Mouse (Mus musculus) neural tube, embryonic 11.5 days (tissue): ENCODE results near the gene Rcn3. TPM values are rescaled to one million over a fixed set of nuclear protein-coding genes. Genes with fewer than 3 reads are reported as not detected.

Source experiments
- ATAC-seq: fragments of 200-750 bp; cut with Nextera tagmentation; 2 replicates; pipeline ENCODE4 v1.8.0; 2017; ENCODE audit warnings: moderate number of reproducible peaks, mild to moderate bottlenecking, moderate TSS enrichment, moderate library complexity; ENCODE audit not compliant: insufficient read depth, low FRiP score, low TSS enrichment
- DNase-seq: peaks from one replicate; pipeline ENCODE4 v3.0.0-alpha.2; 2015; ENCODE audit warnings: low spot score
- H3K27ac ChIP-seq: fragments of 300-500 bp; sonication (generic); 2 replicates; pipeline ENCODE4 v1.5.1; 2014; ENCODE audit warnings: low read depth, mild to moderate bottlenecking, low read length
- H3K27me3 ChIP-seq: fragments of 300-500 bp; sonication (generic); 2 replicates; pipeline ENCODE4 v1.6.1; 2014; ENCODE audit warnings: mild to moderate bottlenecking, low read length, mixed read lengths; ENCODE audit not compliant: control insufficient read depth, insufficient read depth
- H3K36me3 ChIP-seq: fragments of 300-500 bp; sonication (generic); 2 replicates; pipeline ENCODE4 v1.6.1; 2014; ENCODE audit warnings: mild to moderate bottlenecking, low read length, moderate library complexity, mixed read lengths; ENCODE audit not compliant: control insufficient read depth, insufficient read depth
- H3K4me1 ChIP-seq: fragments of 300-500 bp; sonication (generic); 2 replicates; pipeline ENCODE4 v1.6.1; 2014; ENCODE audit warnings: low read length, mixed read lengths; ENCODE audit not compliant: control insufficient read depth, insufficient read depth
- H3K4me2 ChIP-seq: fragments of 300-500 bp; sonication (generic); 2 replicates; pipeline ENCODE4 v1.6.1; 2014; ENCODE audit warnings: low read depth, mild to moderate bottlenecking, moderate library complexity
- H3K4me3 ChIP-seq: fragments of 300-500 bp; sonication (generic); 2 replicates; pipeline ENCODE4 v1.5.1; 2014; ENCODE audit warnings: low read depth, low read length
- H3K9ac ChIP-seq: fragments of 300-500 bp; sonication (generic); 2 replicates; pipeline ENCODE4 v1.6.1; 2014; ENCODE audit warnings: mild to moderate bottlenecking, low read length
- H3K9me3 ChIP-seq: fragments of 300-500 bp; sonication (generic); 2 replicates; pipeline ENCODE4 v1.6.1; 2016; ENCODE audit warnings: low read length; ENCODE audit not compliant: control insufficient read depth
- WGBS: fragments of 180-500 bp; shearing (Covaris S2); extraction: QIAGEN DNeasy Blood & Tissue Kit; methylation state at CpG from one replicate; pipeline ENCODE4 v1.1.7; 2014; 5-methylcytosine and 5-hydroxymethylcytosine counted together
- polyA plus RNA-seq: library from polyadenylated mRNA; unstranded; fragments of >200 nt; fragmentation: Nextera tagmentation; extraction: Ambion mirVana; gene quantifications from 2 replicates; pipeline ENCODE4 v1.2.1, GENCODE M21; 2014

The Rcn3 gene
- polyA plus RNA-seq, 1 experiment from 2014 or later = 142 TPM

DNA sequence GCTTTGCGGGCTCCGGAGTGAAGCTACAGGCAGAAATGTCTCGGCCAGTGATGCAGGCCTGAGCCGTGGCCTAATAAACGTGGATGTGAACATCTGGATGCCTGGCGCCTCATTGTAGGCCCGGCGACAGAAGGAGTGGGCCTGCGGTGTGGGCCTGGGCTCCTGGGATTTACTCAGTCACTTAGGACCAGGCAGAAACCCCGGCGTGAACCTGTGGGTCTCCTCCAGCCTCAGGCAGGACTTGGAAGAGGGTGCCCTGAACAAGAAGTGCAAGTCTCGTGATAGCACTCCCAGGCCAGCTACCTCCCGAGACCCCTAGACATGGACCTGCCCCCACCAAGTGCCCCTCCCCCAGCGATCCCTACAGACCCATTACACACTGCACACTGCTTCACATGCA, 14.7 kb downstream of the Rcn3 start:
- Histone ChIP-seq H3K27me3 (no peaks in the 10 kb centered on the region), H3K4me2 (no peak overlapping the region), H3K27ac (no peak overlapping the region), H3K4me3 (no peak overlapping the region), H3K36me3 (no peaks in the 10 kb centered on the region; the same call in 1 of the 2 replicates), H3K9ac (no peak overlapping the region), H3K9me3 (no peaks in the 10 kb centered on the region), H3K4me1 (no peaks in the 10 kb centered on the region)
- DNase-seq = no peak
- 86% methylated on average over 14 of the region's 14 CpGs for WGBS
- ATAC-seq = no peak

- Histone ChIP-seq H3K27me3 (no peaks in the 10 kb centered on the region), H3K27ac (no peak overlapping the region), H3K36me3 (no peaks in the 10 kb centered on the region; the same call in 1 of the 2 replicates), H3K4me2 (no peak overlapping the region), H3K4me1 (no peaks in the 10 kb centered on the region), H3K9me3 (no peaks in the 10 kb centered on the region), H3K4me3 (no peak overlapping the region), H3K9ac (no peak overlapping the region)
- WGBS = 91% methylated on average over 30 of the region's 30 CpGs
- ATAC-seq = no peak
- no peak for DNase-seq
These were observed 15.5 kb downstream of the Rcn3 start for GRCm38 (mm10) chr7:45076501-45076900.

- H3K36me3 ChIP-seq = no peaks in the 10 kb centered on the region; the same call in 1 of the 2 replicates
- no peaks in the 10 kb centered on the region for H3K9me3 ChIP-seq
- H3K27ac ChIP-seq = no peak overlapping the region
- WGBS = 93% methylated on average over 4 of the region's 4 CpGs
- no peak overlapping the region for H3K4me2 ChIP-seq
- no peak overlapping the region for H3K4me3 ChIP-seq
- no peaks in the 10 kb centered on the region for H3K27me3 ChIP-seq
- ATAC-seq (no peak), DNase-seq (no peak)
- no peaks in the 10 kb centered on the region for H3K4me1 ChIP-seq
- H3K9ac ChIP-seq = no peak overlapping the region
These were observed 16.6 kb downstream of the Rcn3 start for GRCm38 (mm10) chr7:45075405-45075804.

- H3K27ac ChIP-seq = no peak overlapping the region
- no peak overlapping the region for H3K9ac ChIP-seq
- no peak overlapping the region for H3K4me3 ChIP-seq
- no peaks in the 10 kb centered on the region for H3K9me3 ChIP-seq
- H3K36me3 ChIP-seq = no peaks in the 10 kb centered on the region; the same call in 1 of the 2 replicates
- H3K4me2 ChIP-seq = no peak overlapping the region
- 88% methylated on average over 12 of the region's 12 CpGs for WGBS
- no peaks in the 10 kb centered on the region for H3K4me1 ChIP-seq
- no peaks in the 10 kb centered on the region for H3K27me3 ChIP-seq
- ATAC-seq (no peak), DNase-seq (no peak)
These were observed 18.1 kb downstream of the Rcn3 start for GRCm38 (mm10) chr7:45073949-45074348.

- Histone ChIP-seq H3K9me3 (no peaks in the 10 kb centered on the region), H3K27me3 (no peaks in the 10 kb centered on the region), H3K4me1 (no peaks in the 10 kb centered on the region), H3K9ac (no peak overlapping the region), H3K4me2 (no peak overlapping the region), H3K27ac (no peak overlapping the region), H3K36me3 (no peaks in the 10 kb centered on the region; the same call in 1 of the 2 replicates), H3K4me3 (no peak overlapping the region)
- ATAC-seq (no peak), DNase-seq (no peak)
- WGBS = 81% methylated on average over 7 of the region's 7 CpGs
These were observed 18.8 kb downstream of the Rcn3 start for GRCm38 (mm10) chr7:45073171-45073707.

GRCm38 (mm10) chr7:45072230-45072629, 19.8 kb downstream of the Rcn3 start:
- Histone ChIP-seq H3K4me2 (no peak overlapping the region), H3K27ac (no peak overlapping the region), H3K4me1 (no peaks in the 10 kb centered on the region), H3K36me3 (no peaks in the 10 kb centered on the region; the same call in 1 of the 2 replicates), H3K9ac (no peak overlapping the region), H3K4me3 (no peak overlapping the region), H3K27me3 (no peaks in the 10 kb centered on the region), H3K9me3 (no peaks in the 10 kb centered on the region; the same call in 1 of the 2 replicates)
- ATAC-seq (no peak), DNase-seq (no peak)
- WGBS = 88% methylated on average over 2 of the region's 2 CpGs

GRCm38 (mm10) chr7:45069671-45070070, 22.4 kb downstream of the Rcn3 start:
- no peak overlapping the region for H3K4me3 ChIP-seq
- H3K4me1 ChIP-seq = no peaks in the 10 kb centered on the region
- no peaks in the 10 kb centered on the region; the same call in 1 of the 2 replicates for H3K9me3 ChIP-seq
- H3K36me3 ChIP-seq = no peaks in the 10 kb centered on the region
- WGBS = 97% methylated on average over 2 of the region's 2 CpGs
- DNase-seq (no peak), ATAC-seq (no peak)
- no peak overlapping the region for H3K27ac ChIP-seq
- no peak overlapping the region for H3K9ac ChIP-seq
- H3K27me3 ChIP-seq = no peaks in the 10 kb centered on the region
- no peak overlapping the region for H3K4me2 ChIP-seq

- H3K9me3 ChIP-seq = no peaks in the 10 kb centered on the region; the same call in 1 of the 2 replicates
- no peaks in the 10 kb centered on the region for H3K36me3 ChIP-seq
- no peaks in the 10 kb centered on the region for H3K27me3 ChIP-seq
- H3K4me2 ChIP-seq = no peak overlapping the region
- H3K4me3 ChIP-seq = no peak overlapping the region
- 28% methylated on average over 5 of the region's 5 CpGs for WGBS
- H3K9ac ChIP-seq = no peak overlapping the region
- DNase-seq (peak; percentile 54), ATAC-seq (no peak)
- H3K4me1 ChIP-seq = 0 out of 2 replicates have a peak, but pooled peaks cover 4% of the 10 kb centered on the region
- H3K27ac ChIP-seq = no peak overlapping the region
These were observed 24.1 kb downstream of the Rcn3 start for GRCm38 (mm10) chr7:45068000-45068318.

DNA sequence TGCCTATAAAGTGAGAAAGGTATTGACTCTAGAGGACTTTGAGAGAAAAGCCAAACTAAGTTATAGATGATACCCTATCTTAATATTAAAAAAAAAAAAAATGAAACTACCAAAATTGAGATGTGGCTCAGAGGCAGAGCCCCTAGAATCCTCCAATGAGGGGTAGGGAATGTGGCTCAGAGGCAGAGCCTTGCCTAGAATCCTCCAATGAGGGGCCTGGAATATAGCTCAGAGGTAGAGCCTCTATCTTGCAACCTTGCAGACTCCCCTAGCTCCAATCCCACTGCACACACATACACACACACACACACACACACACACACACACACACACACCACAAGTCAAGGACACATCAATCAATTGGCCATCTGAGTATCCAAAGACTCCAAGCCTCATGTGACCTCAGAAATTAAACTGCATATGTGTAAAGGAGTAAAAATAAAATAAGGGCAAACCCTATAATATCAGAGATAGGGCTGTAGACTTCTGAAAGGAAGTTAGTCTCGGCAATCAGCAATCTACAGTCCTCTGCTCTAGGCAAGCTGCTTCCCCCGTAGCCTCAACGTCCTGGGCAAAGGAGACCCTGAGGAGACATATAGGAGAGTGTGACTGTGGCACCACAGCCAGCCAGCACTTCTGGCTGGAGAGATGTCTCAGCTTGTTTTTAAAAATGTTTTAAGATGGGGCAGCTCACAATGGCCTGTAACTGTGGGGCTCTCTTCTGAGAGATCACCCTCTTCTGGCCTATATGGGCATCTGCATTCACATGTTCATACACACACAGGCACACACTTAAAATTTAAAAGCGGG, 24.6 kb downstream of the Rcn3 start:
- DNase-seq (no peak), ATAC-seq (no peak)
- no peak overlapping the region for H3K27ac ChIP-seq
- H3K9me3 ChIP-seq = no peaks in the 10 kb centered on the region; the same call in 1 of the 2 replicates
- 0 out of 2 replicates have a peak, but pooled peaks cover 4% of the 10 kb centered on the region for H3K4me1 ChIP-seq
- H3K36me3 ChIP-seq = no peaks in the 10 kb centered on the region
- WGBS = 76% methylated on average over 4 of the region's 4 CpGs
- no peak overlapping the region for H3K4me2 ChIP-seq
- no peaks in the 10 kb centered on the region for H3K27me3 ChIP-seq
- H3K4me3 ChIP-seq = no peak overlapping the region
- H3K9ac ChIP-seq = no peak overlapping the region
